Mouse (Mus musculus): ENCODE measurements around the gene Necap2.

- TF ChIP-seq POLR2A (IDR thresholded peaks at IDR 0.05; ENCODE audit: insufficient read depth, low read depth, low read length) (no peak), CTCF (IDR thresholded peaks at IDR 0.05; ENCODE audit: insufficient read depth, low read depth, low read length) (no peak)
Measured at GRCm38 (mm10) chr4:141033606-141034549, 44.3 kb downstream of the Necap2 start.
